Mouse (Mus musculus) right cerebral cortex, postnatal 10 days (tissue): Measurements from ENCODE around the gene Myo1g.
"Not testable (repeated sequence)": the region's sequence is repeated elsewhere in the genome, so short reads cannot be mapped to it uniquely, and the experiment has no call there.

Experiments
- DNase-seq, 2 experiments: peaks; one replicate each; pipeline ENCODE4 v3.0.0; 2021; ENCODE audit warnings: low spot score in 2 of 2

The Myo1g gene

DNA sequence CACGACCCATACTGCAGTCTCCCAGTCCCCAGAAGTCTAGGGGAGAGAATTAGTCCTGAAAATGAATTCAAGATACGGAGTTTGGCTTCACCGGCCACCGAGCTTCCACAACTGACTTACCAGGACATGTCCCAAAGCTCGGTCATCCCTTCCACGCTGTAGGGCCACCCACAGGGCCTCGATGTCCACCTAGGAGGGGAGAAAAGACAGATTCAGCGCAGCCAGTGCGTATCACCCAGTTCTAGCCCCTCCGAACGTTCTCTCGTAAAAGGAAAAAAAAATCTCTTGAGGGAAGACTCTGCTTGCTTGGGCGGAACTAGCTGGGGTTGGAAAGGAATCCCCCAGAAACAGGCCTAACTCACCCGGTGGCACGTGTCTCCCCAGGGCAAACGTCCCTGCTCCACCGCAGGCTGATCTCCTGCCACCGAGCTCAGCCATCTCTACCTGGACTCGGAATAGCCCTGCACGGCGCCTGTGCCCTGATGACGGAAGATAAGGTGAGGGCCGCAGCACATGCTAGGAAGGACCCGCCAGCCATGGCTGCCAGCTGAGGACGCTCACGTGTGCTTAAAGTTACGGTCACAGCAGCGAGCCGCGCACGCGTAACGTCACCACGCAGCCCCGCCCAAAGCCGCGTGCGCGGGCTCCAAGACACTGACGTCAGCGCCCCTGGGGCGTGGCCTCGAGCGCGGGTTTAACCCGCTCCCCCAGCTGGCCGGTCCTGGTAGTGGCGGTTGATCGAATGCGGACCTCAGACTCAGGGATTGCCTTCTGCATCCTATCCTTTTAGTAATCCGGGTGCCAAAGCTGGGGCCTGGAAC is 7.6 kb upstream of the Myo1g start:
- DNase-seq: peak; percentile 98

- DNase-seq: no peak
These were observed 6.8 kb upstream of the Myo1g start for GRCm38 (mm10) chr11:6527256-6528185.

DNA sequence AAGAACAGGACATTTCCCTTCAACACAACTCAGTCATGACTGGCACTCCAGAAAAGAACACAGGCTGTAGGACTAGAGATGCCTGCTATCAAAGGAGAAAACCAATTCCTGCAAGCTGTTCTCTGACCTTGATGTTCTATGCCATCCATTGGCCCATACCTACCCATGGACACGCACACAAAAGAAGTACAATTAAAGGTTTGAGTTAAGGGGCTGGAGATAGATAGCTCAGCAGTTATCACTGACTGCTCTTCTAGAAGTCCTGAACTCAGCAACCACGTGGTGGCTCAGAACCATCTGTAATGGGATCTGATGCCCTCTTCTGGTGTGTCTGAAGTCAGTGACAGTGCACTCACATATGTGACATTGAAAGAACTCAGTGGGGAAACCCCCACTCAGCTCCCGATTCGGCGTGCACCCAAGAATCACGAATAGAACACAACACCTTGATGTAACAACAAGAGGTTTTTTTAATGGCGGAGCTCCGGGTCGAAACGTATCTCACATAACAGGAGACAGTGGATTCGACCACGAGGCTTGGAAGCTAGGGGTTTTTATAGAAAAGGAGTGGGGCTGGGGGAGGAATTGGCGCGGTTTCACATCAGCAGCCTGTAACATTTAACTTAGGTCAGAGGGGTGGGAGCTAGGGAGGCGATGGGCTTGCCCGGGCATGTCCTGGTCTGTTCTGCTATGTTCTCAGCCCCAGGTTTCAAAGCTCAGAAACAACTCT is 5.9 kb upstream of the Myo1g start:
- DNase-seq: not testable (repeated sequence)

DNA sequence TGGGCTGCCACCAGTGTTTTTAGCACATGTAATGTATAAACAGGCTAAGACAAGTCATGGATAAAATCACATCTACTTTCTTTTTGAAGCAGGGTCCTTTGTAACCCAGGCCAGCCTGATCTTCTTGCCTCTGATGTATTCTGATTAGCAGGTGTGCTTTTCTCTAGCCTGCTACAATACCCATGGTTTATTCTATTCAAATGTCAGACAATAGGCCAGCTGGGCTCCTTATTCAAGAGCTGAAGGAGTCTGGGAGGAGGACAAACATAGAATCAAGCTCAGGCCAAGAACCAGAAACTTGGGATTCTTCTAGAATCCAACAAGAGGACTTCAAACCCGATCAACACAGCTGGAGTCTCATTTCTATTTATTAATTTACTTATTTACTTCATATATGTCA is 4.5 kb upstream of the Myo1g start:
- no peak for DNase-seq

- DNase-seq: no peak
These were observed 4.1 kb upstream of the Myo1g start for GRCm38 (mm10) chr11:6524880-6525238.

DNA sequence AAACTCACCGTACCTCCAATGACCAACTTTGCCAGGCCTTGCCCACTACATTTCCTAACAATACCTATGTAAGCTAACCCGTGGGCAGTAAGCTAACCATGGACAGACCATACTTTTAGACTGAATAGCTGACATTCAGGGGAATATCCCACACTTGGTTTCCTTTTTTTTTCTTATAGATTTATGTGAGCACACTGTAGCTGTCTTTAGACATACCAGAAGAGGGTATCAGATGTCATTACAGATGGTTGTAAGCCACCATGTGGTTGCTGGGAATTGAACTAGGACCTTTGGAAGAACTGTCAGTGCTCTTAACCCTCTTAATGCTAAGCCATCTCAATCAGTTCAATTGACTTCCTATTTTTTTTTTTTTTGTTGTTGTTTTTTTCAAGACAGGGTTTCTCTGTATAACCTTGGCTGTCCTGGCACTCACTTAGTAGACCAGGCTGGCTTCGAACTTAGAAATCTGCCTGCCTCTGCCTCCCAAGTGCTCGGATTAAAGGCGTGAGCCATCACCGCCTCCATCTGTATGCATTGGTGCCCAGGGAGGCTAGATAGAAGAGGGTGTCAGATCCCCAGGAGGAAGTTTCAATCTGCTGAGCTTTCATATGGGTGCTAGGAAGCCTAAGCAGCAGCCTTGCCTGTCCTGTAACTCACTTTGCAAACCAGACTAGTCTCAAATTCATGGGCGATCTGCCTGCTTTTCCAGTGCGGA is 3.6 kb upstream of the Myo1g start:
- no peak for DNase-seq

DNA sequence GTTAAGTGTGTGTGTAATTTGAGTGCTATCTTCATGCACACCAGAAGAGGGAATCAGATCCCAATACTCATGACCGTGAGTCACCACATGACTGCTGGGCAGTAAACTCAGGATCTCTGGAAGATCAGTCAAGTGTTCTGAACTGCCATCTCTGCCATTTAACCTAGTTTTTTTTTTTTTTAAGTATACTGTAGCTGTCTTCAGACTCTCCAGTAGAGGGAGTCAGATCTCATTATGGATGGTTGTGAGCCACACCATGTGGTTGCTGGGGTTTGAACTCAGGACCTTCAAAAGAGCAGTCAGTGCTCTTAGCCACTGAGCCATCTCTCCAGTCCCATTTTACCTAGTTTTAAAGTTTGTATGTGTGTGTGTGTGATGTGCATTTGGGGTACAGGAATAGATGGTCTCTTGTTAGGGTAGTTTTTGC is 2.9 kb upstream of the Myo1g start:
- DNase-seq: no peak

DNA sequence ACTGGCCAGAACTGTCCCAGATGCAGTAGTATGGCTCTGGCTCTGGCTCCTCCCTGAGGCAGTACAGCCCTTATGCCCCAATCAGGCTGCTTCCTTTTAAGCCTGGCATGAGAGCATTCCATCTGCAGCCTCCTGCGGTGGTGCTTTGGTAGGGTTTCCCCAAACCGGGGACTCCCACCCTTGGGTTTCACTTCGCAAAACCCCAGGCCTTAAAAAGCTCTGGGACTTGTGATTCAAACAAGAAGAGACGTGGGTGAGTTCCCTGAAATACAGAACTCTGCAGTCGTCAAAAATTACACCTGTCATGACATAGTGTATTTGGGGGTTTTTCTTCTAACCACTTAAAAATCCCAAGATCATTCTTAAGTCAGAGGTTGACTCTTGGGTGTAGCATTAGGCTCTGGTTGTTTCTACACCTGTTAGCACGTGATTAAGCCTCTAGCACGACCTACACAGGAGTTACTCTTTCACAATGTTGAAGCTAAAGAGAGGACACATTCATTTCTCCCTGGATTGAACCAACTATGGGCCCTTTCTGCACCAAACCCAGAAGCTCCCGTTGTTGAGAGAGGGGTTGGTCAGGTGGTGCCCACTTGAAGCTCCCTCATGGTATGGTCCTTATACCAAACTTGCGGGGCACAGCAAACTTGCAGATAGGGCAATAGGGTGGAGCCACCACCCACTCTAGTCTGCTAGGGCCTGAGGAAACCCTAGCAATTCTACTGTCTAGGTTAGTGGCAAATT is 2.2 kb upstream of the Myo1g start:
- DNase-seq: no peak

DNA sequence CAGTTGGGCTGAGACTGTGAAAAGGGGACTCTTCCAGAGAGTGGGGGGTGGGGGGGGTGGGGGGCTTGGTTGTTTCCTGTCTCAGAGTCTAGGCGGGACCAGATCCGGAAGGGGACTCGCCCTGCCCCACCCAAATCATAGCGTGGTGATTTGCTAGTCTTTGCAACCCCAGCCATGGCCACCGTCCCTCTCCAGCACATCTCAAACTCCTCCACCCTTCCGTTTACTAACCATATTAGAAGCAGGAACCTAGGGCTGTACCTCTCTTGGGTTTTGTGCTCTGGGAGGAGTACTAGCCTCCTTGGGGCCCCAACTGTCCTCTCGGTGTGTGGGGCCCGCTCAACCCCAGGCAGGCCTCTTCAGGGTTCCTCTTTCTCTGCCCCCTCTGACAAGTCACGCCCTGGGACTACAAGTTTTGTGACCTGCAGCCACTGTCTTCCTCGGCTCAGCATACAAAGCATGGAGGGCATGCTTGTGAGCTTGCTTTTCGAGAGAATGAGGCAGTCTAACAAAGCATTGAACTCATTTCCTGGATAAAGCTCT is 1.2 kb downstream of the Myo1g start:
- DNase-seq: no peak

GRCm38 (mm10) chr11:6514837-6515236 is 5.9 kb downstream of the Myo1g start:
- DNase-seq: no peak

DNA sequence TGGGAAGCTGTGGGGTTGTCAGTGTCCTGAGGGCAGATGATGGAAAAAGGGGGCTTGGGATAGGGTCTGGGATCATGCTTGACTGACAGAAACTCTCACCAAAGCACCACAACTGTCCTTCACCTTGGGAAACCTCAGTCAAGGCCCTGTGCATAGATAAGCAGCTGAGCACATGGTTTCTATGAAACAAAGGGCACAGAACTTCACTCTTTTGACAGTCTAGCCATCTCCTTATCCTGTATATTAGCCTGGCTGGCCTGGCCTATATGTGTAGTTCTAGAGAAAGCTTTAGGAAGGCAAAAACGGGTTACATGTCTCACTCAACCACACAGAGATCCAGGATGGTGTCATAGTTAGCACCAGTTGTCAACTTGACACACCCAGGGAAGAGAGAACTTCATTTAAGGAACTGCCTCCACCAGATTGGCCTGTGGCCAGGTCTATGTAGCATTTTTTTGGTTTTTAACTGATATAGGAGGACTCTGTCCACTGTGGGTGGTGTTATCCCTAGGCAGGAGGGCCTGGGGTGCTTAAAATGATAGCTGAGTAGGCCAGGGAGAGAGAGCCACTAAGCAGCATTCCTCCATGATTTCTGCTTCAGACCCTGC is 12.4 kb downstream of the Myo1g start:
- DNase-seq: no peak

- no peak for DNase-seq
These were observed 14.2 kb downstream of the Myo1g start for GRCm38 (mm10) chr11:6506516-6506915.

DNA sequence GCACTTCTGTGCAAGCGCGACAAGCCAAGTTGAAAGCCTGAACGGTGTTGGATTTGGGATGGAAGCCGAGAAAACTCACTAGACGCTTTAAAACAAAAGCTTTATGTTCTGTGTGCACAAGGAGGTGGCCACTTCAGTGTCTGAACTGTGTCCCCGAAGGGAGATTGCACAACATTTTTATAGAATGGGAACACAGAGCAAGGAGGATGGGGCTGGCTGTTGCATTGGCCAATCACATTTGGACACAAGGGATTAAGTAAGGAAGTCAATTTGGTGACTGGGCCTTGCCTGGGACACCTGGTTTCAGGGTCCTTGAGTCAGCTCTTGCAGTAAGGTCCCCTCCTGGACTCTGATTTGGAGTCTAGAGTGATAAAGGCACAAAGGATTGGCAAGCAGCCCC is 16.1 kb downstream of the Myo1g start:
- no peak for DNase-seq

DNA sequence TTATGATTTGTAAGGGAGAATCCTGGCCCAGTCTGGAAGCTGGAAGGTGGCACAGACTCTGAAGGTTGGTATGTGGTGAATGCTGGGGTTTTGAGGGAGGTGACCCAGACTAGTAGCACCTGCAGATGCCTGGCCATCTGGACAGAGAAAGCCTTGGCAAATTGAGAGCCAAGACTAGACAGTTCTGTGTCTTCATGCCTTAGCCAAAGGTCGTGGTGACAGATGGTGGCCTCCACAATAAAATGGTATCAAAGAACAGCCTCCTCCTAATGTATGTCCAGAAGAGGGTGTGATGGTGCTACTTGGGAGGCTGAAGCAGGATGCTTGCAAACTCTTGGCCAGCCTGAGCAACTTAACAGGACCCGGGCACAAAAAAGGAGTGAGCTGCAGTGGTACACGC is 16.5 kb downstream of the Myo1g start:
- DNase-seq: no peak

- DNase-seq: no peak
These were observed 18.3 kb downstream of the Myo1g start for GRCm38 (mm10) chr11:6502506-6502905.

DNA sequence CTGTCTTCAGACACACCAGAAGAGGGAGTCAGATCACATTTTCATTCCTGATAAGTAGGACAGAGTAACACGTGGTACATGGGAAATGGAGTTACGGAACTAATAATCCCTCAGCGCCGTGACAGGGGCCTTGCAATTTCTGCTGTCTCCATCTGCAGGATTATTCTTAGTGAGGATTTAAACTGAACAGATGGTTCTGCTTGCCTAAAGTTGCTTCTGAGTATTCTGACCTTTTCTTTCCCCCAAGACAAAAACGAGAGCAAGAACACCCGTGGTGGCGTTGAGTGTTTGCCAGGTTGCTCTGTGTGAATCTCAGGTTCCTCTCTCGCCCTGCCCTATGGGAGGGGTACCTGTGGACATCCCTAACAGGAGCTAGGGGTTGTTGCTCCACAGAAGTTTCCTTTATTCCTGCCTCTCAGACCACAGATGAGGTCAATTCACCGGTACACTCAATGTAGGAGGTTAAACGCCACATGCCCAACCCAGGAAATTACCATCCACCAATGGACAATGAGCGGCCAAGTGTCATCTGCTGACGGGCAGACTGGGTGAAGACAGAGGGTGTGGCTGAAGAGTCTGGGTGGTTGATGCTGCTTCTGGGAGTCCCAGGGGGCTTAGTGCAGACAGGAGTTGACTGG is 23.3 kb downstream of the Myo1g start:
- no peak for DNase-seq

GRCm38 (mm10) chr11:6489691-6490503 is 30.9 kb downstream of the Myo1g start:
- no peak for DNase-seq

GRCm38 (mm10) chr11:6489257-6489656 is 31.5 kb downstream of the Myo1g start:
- DNase-seq: no peak
